Mouse (Mus musculus) kidney, postnatal 0 days (tissue): ENCODE data around the gene Castor1. TPM values are rescaled to one million over a fixed set of nuclear protein-coding genes. Genes with fewer than 3 reads are reported as not detected.

Experiments
- ATAC-seq: fragments of 200-750 bp; cut with Nextera tagmentation; replicated peaks from 2 replicates; pipeline ENCODE4 v1.8.0; 2017; ENCODE audit warnings: low read depth, moderate number of reproducible peaks, moderate TSS enrichment, moderate library complexity; ENCODE audit not compliant: low FRiP score
- DNase-seq: peaks from one replicate; pipeline ENCODE4 v3.0.0-alpha.2; 2016; ENCODE audit warnings: low spot score
- H3K27ac ChIP-seq: fragments of 300-500 bp; sonication (generic); 2 replicates; pipeline ENCODE4 v1.5.1; 2014; ENCODE audit warnings: mild to moderate bottlenecking
- H3K27me3 ChIP-seq: fragments of 300-500 bp; sonication (generic); 2 replicates; pipeline ENCODE4 v1.6.1; 2014; ENCODE audit warnings: low read length, mixed read lengths; ENCODE audit not compliant: insufficient read depth
- H3K36me3 ChIP-seq: fragments of 300-500 bp; sonication (generic); 2 replicates; pipeline ENCODE4 v1.6.1; 2014; ENCODE audit warnings: low read length, mixed read lengths; ENCODE audit not compliant: insufficient read depth
- H3K4me1 ChIP-seq: fragments of 300-500 bp; sonication (generic); replicated peaks from 2 replicates; pipeline ENCODE4 v1.6.1; 2014; ENCODE audit warnings: antibody characterized with exemption, low read length, mixed read lengths; ENCODE audit not compliant: insufficient read depth
- H3K4me2 ChIP-seq: fragments of 300-500 bp; sonication (generic); 2 replicates; pipeline ENCODE4 v1.6.1; 2014; ENCODE audit warnings: mild to moderate bottlenecking, low read length, moderate library complexity, mixed read lengths
- H3K4me3 ChIP-seq: fragments of 300-500 bp; sonication (generic); replicated peaks from 2 replicates; pipeline ENCODE4 v1.5.1; 2014; ENCODE audit warnings: low read depth, low read length
- H3K9ac ChIP-seq: fragments of 300-500 bp; sonication (generic); 2 replicates; pipeline ENCODE4 v1.6.1; 2014; ENCODE audit warnings: low read depth, low read length
- H3K9me3 ChIP-seq: fragments of 300-500 bp; sonication (generic); replicated peaks from 2 replicates; pipeline ENCODE4 v1.6.1; 2016; ENCODE audit warnings: low read length, inconsistent platforms, mixed read lengths
- CTCF ChIP-seq: IDR thresholded peaks from 2 replicates; pipeline ENCODE4 v1.5.1; 2016; ENCODE audit warnings: antibody characterized with exemption, low read depth, mild to moderate bottlenecking, moderate library complexity
- WGBS: fragments of 180-500 bp; shearing (Covaris S2); extraction: QIAGEN DNeasy Blood & Tissue Kit; methylation state at CpG from one replicate; pipeline ENCODE4 v1.1.7; 2014; 5-methylcytosine and 5-hydroxymethylcytosine counted together
- polyA plus RNA-seq: library from polyadenylated mRNA; unstranded; fragments of >200 nt; fragmentation: Nextera tagmentation; extraction: Ambion mirVana; gene quantifications from 2 replicates; pipeline ENCODE4 v1.2.1, GENCODE M21; 2015

The Castor1 gene
- polyA plus RNA-seq, 1 experiment from 2014 or later, result 6.5 TPM

DNA sequence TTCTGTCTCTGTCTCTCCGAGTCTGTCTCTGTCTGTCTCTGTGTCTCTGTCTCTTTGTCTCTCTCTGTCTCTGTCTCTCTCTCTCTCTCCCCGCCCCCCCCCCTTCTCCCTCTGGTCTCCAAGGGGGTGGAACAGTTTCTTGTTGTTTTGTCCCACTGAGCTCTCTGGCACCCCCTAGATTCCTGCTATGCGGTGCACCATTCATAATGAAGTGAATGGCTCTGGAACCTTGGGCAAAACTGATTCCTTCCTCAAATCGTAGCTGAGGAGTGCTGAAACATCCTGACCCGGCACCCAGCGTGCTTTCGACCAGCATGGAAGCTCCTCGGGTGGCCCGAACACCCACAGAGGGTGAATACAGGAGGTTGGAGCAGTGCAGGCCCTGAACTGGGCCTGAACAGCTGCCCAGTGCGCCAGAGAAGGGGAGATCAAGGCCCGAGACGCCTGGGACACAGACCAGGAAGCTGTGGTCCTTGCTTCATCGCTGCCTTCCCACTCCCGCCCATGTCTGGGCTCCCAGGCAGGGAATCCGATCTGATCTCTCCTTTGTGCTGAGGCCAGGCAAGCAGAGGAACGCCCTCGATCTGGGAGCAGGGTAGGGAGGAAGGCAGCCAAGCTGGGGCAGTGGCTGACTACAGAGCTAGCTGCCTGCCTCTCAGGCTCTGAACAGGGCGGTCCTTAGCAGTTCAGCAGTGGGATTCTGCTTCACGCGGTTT lies 52.9 kb downstream of the Castor1 start:
- H3K27ac ChIP-seq, result no peak overlapping the region
- no peak for ATAC-seq
- WGBS, result 31% methylated on average over 19 of the region's 20 CpGs

DNA sequence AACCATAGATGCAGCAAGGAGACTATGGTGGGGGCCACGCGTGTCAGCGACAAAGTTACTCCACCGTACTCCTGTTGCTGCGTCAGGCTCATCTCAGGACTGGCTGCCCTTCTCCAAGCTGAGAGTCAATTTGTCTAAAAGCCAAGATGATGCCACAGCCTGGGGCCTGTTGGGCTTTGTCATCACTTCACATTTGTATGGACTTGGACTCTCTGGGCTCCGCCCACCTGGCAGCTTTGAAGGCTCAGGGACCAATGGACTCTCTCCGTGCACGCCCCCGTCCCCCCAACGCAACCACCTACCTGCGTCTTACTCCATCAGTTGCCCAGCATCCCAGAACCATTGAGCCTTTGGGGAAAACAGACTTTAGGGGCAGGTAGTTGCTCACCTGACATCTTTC lies 53.5 kb downstream of the Castor1 start:
- Histone ChIP-seq H3K4me1 (no peaks in the 10 kb centered on the region), H3K4me3 (no peak overlapping the region), H3K27me3 (no peaks in the 10 kb centered on the region), H3K4me2 (no peak overlapping the region), H3K9me3 (no peaks in the 10 kb centered on the region), H3K9ac (no peak overlapping the region), H3K36me3 (no peaks in the 10 kb centered on the region), H3K27ac (no peak overlapping the region)
- TF ChIP-seq CTCF, result no peak
- ATAC-seq (no peak), DNase-seq (no peak)
- 79% methylated on average over 11 of the region's 11 CpGs for WGBS

More for the DNA sequence above, 52.9 kb downstream of the Castor1 start:
- H3K9me3 ChIP-seq, result no peaks in the 10 kb centered on the region
- H3K4me2 ChIP-seq, result no peak overlapping the region
- DNase-seq, result no peak
- H3K9ac ChIP-seq, result no peak overlapping the region
- peak; percentile 46; the same call in 1 of the 2 replicates for TF ChIP-seq CTCF
- H3K4me1 ChIP-seq, result no peaks in the 10 kb centered on the region
- H3K4me3 ChIP-seq, result no peak overlapping the region
- no peaks in the 10 kb centered on the region for H3K27me3 ChIP-seq
- H3K36me3 ChIP-seq, result no peaks in the 10 kb centered on the region

Other genes with a start within 250 kb of the Castor1 start
- 0.61 and 1.2 TPM in 2 replicates for gene 4930556J24Rik, start 241.4 kb upstream of the Castor1 start, polyA plus RNA-seq
- 26.2 and 30.3 TPM in 2 replicates for gene Gal3st1, start 234.6 kb upstream of the Castor1 start, polyA plus RNA-seq
- not detected in 2 replicates for gene Sec14l4, start 186.8 kb upstream of the Castor1 start, polyA plus RNA-seq
- not detected in 2 replicates for gene Sec14l3, start 153.4 kb upstream of the Castor1 start, polyA plus RNA-seq
- 18.6 and 19.9 TPM in 2 replicates for gene Mtfp1, start 122.8 kb upstream of the Castor1 start, polyA plus RNA-seq
- gene Sec14l2, start 94.8 kb upstream of the Castor1 start, polyA plus RNA-seq, result 1.3 and 1.4 TPM in 2 replicates
- 29.8 and 30.9 TPM in 2 replicates for gene Rnf215, start 83.0 kb upstream of the Castor1 start, polyA plus RNA-seq
- gene Ccdc157, start 57.9 kb upstream of the Castor1 start, polyA plus RNA-seq, result 5.9 and 6.0 TPM in 2 replicates
- 31.2 and 31.3 TPM in 2 replicates for gene Sf3a1, start 57.9 kb upstream of the Castor1 start, polyA plus RNA-seq
- gene Tbc1d10a, start 31.4 kb upstream of the Castor1 start, polyA plus RNA-seq, result 40.6 and 41.1 TPM in 2 replicates
- gene Osm, start 18.2 kb downstream of the Castor1 start, polyA plus RNA-seq, result 0.09 and 0.11 TPM in 2 replicates
- gene Lif, start 39.3 kb downstream of the Castor1 start, polyA plus RNA-seq, result 0.11 and 0.24 TPM in 2 replicates
- 0.26 and 0.38 TPM in 2 replicates for gene Hormad2, start 222.9 kb downstream of the Castor1 start, polyA plus RNA-seq